Mouse (Mus musculus): ENCODE measurements around the gene Foxred2.

- no peak for TF ChIP-seq MAFK (IDR thresholded peaks at IDR 0.05; ENCODE audit: insufficient read depth, low read depth, low read length)
- TF ChIP-seq CHD2 (IDR thresholded peaks at IDR 0.05; ENCODE audit: low read depth, low read length): no peak
- TF ChIP-seq ZC3H11A (IDR thresholded peaks at IDR 0.05; ENCODE audit: borderline replicate concordance, low read depth, low read length): no peak
These were observed 64.8 kb downstream of the Foxred2 start for GRCm38 (mm10) chr15:77891766-77892165.

All from ES-E14 (cell line).